Mouse (Mus musculus): ENCODE data around the gene Tradd. TPM values are rescaled to one million over a fixed set of nuclear protein-coding genes. Genes with fewer than 3 reads are reported as not detected.

Tradd gene
- total RNA-seq, 2 experiments from 2014 or later = 14.0 to 18.1 TPM

- peak; percentile 82 for ATAC-seq (replicated peaks; ENCODE audit: low FRiP score, low TSS enrichment, poor library complexity, severe bottlenecking)
Observed at GRCm38 (mm10) chr8:105209153-105210110, 55.0 kb downstream of the Tradd start.

Other genes with a start within 250 kb of the Tradd start
- not detected in 2 replicates for gene Ces3a, start 216.0 kb downstream of the Tradd start, total RNA-seq (2014; fragmentation: Nextera tagmentation)
- not detected in 2 replicates for gene Ces3a, start 216.0 kb downstream of the Tradd start, total RNA-seq (2017)
- not detected in 2 replicates for gene Ces3b, start 180.9 kb downstream of the Tradd start, total RNA-seq (2014; fragmentation: Nextera tagmentation)
- gene Ces3b, start 180.9 kb downstream of the Tradd start, total RNA-seq (2017) = not detected in 2 replicates
- not detected in 2 replicates for gene Ces4a, start 132.8 kb downstream of the Tradd start, total RNA-seq (2014; fragmentation: Nextera tagmentation)
- not detected in 2 replicates for gene Ces4a, start 132.8 kb downstream of the Tradd start, total RNA-seq (2017)
- gene Cbfb, start 93.9 kb downstream of the Tradd start, total RNA-seq (2014; fragmentation: Nextera tagmentation) = 29.5 and 34.0 TPM in 2 replicates
- gene Cbfb, start 93.9 kb downstream of the Tradd start, total RNA-seq (2017) = 48.2 and 98.0 TPM in 2 replicates
- 22.9 and 24.2 TPM in 2 replicates for gene D230025D16Rik, start 39.5 kb downstream of the Tradd start, total RNA-seq (2014; fragmentation: Nextera tagmentation)
- 11.3 and 15.1 TPM in 2 replicates for gene D230025D16Rik, start 39.5 kb downstream of the Tradd start, total RNA-seq (2017)
- gene B3gnt9, start 9.5 kb downstream of the Tradd start, total RNA-seq (2014; fragmentation: Nextera tagmentation) = 1.4 and 2.6 TPM in 2 replicates
- gene B3gnt9, start 9.5 kb downstream of the Tradd start, total RNA-seq (2017) = 0.23 TPM in 1 of 2 replicates, not detected in the other
- gene Fbxl8, start within 50 bp of the Tradd start, total RNA-seq (2014; fragmentation: Nextera tagmentation) = 2.4 and 2.7 TPM in 2 replicates
- gene Fbxl8, start within 50 bp of the Tradd start, total RNA-seq (2017) = 1.7 and 1.9 TPM in 2 replicates
- gene Hsf4, start 5.2 kb upstream of the Tradd start, total RNA-seq (2014; fragmentation: Nextera tagmentation) = not detected in 2 replicates
- gene Hsf4, start 5.2 kb upstream of the Tradd start, total RNA-seq (2017) = not detected in 2 replicates
- 0.49 TPM in 1 of 2 replicates, not detected in the other for gene Nol3, start 11.5 kb upstream of the Tradd start, total RNA-seq (2014; fragmentation: Nextera tagmentation)
- 0.04 TPM in 1 of 2 replicates, not detected in the other for gene Nol3, start 11.5 kb upstream of the Tradd start, total RNA-seq (2017)
- gene 4931428F04Rik, start 25.3 kb upstream of the Tradd start, total RNA-seq (2014; fragmentation: Nextera tagmentation) = 3.2 and 4.9 TPM in 2 replicates
- 0.42 and 5.5 TPM in 2 replicates for gene 4931428F04Rik, start 25.3 kb upstream of the Tradd start, total RNA-seq (2017)
- 0.64 and 7.1 TPM in 2 replicates for gene Exoc3l, start 31.5 kb upstream of the Tradd start, total RNA-seq (2014; fragmentation: Nextera tagmentation)
- gene Exoc3l, start 31.5 kb upstream of the Tradd start, total RNA-seq (2017) = 0.27 TPM in 1 of 2 replicates, not detected in the other
- gene E2f4, start 33.1 kb upstream of the Tradd start, total RNA-seq (2014; fragmentation: Nextera tagmentation) = 385 and 390 TPM in 2 replicates
- 74.9 and 128 TPM in 2 replicates for gene E2f4, start 33.1 kb upstream of the Tradd start, total RNA-seq (2017)
- gene Elmo3, start 41.0 kb upstream of the Tradd start, total RNA-seq (2014; fragmentation: Nextera tagmentation) = 1.4 and 7.7 TPM in 2 replicates
- 0.61 TPM in 1 of 2 replicates, not detected in the other for gene Elmo3, start 41.0 kb upstream of the Tradd start, total RNA-seq (2017)
- gene Lrrc29, start 61.7 kb upstream of the Tradd start, total RNA-seq (2014; fragmentation: Nextera tagmentation) = 8.3 and 9.8 TPM in 2 replicates
- gene Lrrc29, start 61.7 kb upstream of the Tradd start, total RNA-seq (2017) = 4.8 TPM in 2 replicates
- 86.9 and 175 TPM in 2 replicates for gene Tmem208, start 61.7 kb upstream of the Tradd start, total RNA-seq (2014; fragmentation: Nextera tagmentation)
- gene Tmem208, start 61.7 kb upstream of the Tradd start, total RNA-seq (2017) = 46.9 and 64.6 TPM in 2 replicates
- gene Fhod1, start 83.3 kb upstream of the Tradd start, total RNA-seq (2014; fragmentation: Nextera tagmentation) = 7.0 and 9.1 TPM in 2 replicates
- gene Fhod1, start 83.3 kb upstream of the Tradd start, total RNA-seq (2017) = 0.99 and 8.2 TPM in 2 replicates
- gene Slc9a5, start 84.2 kb upstream of the Tradd start, total RNA-seq (2014; fragmentation: Nextera tagmentation) = 0.22 TPM in 1 of 2 replicates, not detected in the other
- gene Slc9a5, start 84.2 kb upstream of the Tradd start, total RNA-seq (2017) = 0.04 TPM in 1 of 2 replicates, not detected in the other
- not detected in 2 replicates for gene Plekhg4, start 108.7 kb upstream of the Tradd start, total RNA-seq (2014; fragmentation: Nextera tagmentation)
- gene Plekhg4, start 108.7 kb upstream of the Tradd start, total RNA-seq (2017) = not detected in 2 replicates
- not detected in 2 replicates for gene Kctd19, start 148.9 kb upstream of the Tradd start, total RNA-seq (2014; fragmentation: Nextera tagmentation)
- gene Kctd19, start 148.9 kb upstream of the Tradd start, total RNA-seq (2017) = not detected in 2 replicates
- 0.61 and 1.5 TPM in 2 replicates for gene Lrrc36, start 149.0 kb upstream of the Tradd start, total RNA-seq (2014; fragmentation: Nextera tagmentation)
- gene Lrrc36, start 149.0 kb upstream of the Tradd start, total RNA-seq (2017) = 0.46 TPM in 1 of 2 replicates, not detected in the other
- gene Tppp3, start 206.9 kb upstream of the Tradd start, total RNA-seq (2014; fragmentation: Nextera tagmentation) = 0.45 and 1.4 TPM in 2 replicates
- 1.3 TPM in 1 of 2 replicates, not detected in the other for gene Tppp3, start 206.9 kb upstream of the Tradd start, total RNA-seq (2017)
- gene Zdhhc1, start 232.3 kb upstream of the Tradd start, total RNA-seq (2014; fragmentation: Nextera tagmentation) = 8.4 and 12.8 TPM in 2 replicates
- 2.2 and 3.8 TPM in 2 replicates for gene Zdhhc1, start 232.3 kb upstream of the Tradd start, total RNA-seq (2017)